Mouse (Mus musculus) E14TG2a.4 (cell line): ENCODE measurements around the gene Vwa5b2.

Experiments used
- CTCF ChIP-seq: conservative IDR thresholded peaks from 2 replicates; pipeline ENCODE4 v1.5.1; 2014; ENCODE audit warnings: low read length
- NANOG ChIP-seq: IDR thresholded peaks from 2 replicates; pipeline ENCODE4 v1.6.1; 2014; ENCODE audit warnings: borderline replicate concordance, low read length, mixed read lengths
- POU5F1 ChIP-seq: IDR thresholded peaks from 2 replicates; pipeline ENCODE4 v1.6.1; 2014; ENCODE audit warnings: low read length, borderline replicate concordance

DNA sequence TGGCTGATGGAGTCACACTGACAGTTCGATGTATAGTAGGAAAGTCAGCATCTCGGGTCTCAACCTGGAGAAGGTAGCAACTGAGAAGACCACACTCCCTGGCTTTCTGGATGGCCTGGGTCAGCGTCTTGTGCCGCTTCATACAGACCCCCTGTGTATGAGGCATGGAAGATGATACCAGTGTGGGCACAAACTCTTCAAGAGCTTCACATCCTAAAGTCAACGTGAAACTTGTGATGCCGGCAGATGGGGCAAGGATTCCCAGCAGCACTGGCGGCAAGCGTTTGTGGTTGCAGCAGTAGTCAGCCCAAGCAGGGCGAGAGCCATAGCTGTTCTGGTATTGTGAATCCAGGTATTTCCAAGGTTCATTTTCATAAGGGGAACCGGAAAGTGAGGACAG, 43.6 kb upstream of the Vwa5b2 start:
- TF ChIP-seq CTCF (no peak), POU5F1 (no peak), NANOG (no peak)
